Mouse (Mus musculus) testis, postnatal 14 days (tissue): Measurements from ENCODE around the gene Alx3.
A peak's percentile ranks its signal among the peaks of the same experiment; 100 is the strongest.

Experiments used
- DNase-seq: peaks from one replicate; pipeline ENCODE4 v3.0.0; 2021; ENCODE audit warnings: low spot score

The Alx3 gene

DNA sequence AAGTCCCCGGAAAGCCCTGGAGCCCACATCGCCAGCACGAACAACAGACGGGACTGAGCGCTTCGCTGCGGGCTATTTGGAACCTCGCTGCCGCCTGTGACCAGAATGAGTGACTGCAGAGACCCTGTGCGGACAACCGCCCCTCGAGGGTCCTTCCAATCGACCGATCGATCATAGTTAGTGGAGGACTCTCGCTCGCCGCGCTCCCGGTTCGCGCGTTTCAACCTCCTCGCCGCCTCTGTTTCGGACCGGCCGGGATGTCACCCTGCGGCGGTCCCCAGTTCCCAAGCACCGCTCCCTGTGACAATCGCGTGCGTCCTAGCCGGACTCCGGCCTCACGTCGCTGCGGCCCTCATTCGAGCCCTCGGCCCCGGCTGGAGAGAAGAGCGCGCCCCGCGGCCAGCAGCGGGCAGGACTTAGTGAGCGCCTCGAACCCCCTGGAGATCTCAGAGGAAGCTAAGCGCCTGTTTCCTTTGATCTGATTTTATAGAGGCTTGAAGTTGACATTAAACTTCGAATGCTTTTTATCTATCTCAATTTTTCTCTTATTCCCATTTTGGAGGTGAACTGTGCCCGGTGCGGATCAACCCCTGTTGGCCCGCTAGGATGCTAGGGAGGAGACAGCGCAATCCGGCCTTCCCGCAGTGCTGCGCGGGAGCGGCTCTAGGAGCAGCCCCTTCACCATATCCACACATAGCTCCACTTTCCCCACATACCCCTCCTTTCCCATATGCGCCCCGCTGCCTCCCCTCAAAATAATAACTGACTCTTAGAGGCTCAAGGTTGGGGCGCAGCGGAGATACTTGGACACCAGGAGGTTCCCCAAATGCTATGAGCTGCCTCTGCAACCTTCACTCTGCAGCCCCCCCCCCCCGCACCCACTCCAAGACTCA lies 11.7 kb upstream of the Alx3 start:
- DNase-seq: no peak

DNA sequence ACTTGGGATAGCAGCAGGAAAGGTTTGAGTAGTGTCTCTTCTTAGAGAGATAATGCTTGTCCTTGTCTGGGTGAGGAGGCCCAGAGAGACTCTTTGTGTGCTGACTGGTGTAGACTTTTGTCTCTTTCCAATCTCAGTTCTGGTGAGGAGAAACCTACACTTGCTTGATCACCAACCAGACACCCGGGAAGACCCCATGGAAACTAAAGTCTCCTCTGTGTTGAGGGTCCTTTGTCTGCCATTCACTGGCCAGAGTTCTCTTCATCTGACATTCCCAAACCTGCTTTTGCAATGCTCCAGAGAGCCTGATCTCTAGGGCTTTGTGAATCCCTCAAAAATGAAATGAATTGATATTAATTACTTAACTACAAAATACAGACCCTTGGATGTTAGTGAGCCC lies 10.9 kb upstream of the Alx3 start:
- no peak for DNase-seq

- DNase-seq: no peak
Measured at GRCm38 (mm10) chr3:107586504-107586903, 8.3 kb upstream of the Alx3 start.

DNA sequence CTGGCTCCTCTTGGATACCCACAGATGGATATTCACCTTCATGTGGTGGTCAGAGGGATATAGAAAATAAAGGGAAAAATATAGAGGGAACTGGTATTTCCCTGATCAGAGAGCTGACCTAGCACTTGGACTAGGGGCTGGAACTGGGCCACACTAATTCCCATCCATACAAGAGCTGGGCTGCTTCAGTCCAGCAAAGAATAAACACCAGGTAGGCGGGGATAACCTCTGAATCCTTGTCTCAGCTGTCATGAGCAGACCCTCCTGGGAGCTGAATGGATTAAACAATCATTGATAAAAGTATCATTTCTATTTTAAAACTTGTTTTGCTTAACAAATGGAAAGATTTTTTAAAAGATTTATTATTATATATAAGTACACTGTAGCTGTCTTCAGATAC lies 3.2 kb upstream of the Alx3 start:
- DNase-seq: no peak

DNA sequence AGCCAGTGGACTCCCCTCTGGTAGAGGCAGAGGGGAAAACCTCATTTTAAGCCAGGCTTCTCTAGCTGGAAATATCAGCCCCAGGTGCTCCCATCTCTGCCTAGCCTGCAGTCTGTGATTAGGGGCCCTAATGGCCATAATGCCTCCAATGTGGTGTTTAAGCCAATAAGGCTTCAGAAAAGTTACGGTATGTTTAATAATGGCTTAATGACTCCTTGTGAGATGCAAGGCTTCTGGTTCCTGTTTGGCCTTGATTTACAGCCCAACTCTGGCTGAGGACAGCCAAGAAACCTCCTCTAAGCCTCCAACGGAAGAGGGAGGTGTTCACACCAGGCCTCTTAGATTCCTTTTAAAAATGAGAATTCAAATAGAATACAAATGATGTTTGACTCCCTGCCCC lies 1.2 kb upstream of the Alx3 start:
- DNase-seq: no peak

DNA sequence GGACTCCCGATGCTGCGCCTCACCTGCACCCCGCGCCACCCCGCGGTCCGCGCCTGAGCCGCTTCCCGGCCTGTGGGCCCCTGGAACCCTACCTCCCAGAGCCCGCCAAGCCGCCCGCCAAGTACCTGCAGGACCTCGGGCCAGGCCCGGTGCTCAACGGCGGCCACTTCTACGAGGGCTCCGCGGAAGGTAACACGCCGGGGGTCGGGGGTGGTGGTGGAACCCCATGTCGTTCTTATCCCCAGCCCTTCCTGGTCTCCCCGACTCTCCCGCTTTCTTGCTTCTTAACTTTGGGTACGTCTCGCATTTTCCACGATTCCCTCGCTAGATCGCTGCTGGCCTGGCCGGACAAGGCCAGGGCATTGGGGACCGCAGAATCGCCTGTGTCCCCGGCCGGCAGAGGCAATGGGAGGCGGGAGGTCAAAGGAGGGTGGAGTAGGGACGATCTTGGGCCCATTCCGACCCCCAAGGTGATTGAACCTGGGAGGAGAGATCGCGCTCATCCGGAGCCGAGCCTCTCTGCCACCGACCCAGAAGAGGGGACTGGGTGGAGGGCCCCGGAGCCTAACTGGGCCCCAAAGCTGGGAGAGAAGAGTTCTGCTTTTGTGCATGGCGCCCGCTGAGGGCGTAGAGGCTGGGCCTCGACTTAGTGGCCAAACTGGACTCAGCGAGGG lies 570 bp downstream of the Alx3 start:
- DNase-seq: no peak

DNA sequence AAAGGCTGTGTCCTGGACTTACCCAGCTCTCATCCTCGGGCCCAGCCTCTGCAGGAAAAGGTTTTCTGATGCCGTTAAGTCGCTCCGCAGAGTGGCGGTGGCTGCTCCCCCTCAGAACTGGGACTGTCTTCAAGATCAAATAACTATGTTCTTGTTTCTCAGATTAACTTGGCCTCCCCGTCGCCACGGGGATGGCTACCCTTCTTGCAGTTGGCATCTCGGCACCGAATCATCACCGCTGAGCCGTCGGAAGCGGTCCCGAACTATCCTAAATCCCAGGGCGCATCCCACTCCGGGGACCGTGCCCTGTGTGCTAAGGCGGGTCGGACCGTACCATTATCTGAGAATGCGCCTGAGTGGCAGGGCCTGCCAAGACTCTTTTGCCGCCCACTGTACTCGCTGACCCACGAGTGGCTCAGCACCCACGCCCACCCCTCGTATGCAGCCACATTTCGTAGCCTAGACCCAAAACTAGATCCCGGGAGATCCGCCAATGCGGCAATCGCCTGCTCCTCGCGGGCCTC lies 1.2 kb downstream of the Alx3 start:
- no peak for DNase-seq

DNA sequence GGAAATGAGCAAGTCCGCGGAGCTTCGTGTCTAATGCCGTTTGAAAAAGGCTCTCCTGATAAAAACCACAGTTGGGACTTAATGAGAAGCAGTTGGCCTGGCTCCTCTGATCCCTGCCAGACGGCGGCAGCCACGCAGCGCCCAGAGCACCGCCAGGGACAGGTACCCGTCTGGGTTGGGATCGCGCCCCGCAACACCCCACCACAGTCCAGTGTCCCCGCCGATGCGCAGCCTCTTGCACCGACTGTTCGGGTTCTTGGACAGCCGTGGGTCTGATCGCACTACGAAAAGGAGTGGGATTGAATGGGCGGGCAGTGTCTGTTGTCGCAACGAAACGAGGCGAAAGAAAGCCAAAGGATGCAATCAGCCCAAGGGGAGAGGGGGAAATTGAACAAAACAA lies 1.7 kb downstream of the Alx3 start:
- no peak for DNase-seq

GRCm38 (mm10) chr3:107597134-107597533 lies 2.3 kb downstream of the Alx3 start:
- no peak for DNase-seq

DNA sequence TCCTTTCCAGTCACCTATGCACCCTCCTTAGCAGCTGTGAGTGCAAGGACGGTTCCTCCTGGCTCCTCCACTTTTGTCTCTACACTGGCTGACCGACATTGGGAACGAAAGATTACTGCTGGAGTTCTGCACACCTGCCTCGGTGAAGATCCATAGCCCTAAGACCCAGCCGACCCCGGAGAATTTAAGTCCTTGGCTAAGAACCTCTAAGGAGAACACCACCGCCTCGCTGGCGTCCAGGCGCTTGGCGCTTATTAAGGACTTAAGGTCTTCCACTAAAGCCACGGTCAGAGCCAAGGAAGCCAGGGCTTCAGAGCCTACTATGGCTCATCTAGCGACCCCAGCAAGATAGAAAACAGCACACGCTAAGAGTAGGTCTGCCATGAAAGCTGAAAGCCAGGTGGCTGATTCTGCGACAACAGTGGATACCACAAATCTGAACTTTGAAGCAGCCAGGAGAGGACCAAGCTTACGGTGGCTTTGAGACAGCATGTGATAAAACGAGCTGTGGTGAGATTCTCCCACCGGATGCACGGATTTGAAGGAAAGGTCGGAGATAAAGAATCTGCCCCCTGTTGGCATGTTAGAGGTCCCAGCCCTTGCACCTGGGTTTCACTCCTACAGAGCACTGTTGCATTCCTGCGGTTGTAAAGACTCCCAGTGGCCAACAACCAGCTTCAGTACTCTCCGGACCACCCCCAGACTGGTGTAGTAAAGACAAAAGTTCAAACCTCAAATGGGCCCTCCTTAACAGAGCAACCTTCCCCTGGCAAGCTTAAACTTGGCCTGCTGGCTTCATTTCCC lies 3.0 kb downstream of the Alx3 start:
- DNase-seq: no peak

DNA sequence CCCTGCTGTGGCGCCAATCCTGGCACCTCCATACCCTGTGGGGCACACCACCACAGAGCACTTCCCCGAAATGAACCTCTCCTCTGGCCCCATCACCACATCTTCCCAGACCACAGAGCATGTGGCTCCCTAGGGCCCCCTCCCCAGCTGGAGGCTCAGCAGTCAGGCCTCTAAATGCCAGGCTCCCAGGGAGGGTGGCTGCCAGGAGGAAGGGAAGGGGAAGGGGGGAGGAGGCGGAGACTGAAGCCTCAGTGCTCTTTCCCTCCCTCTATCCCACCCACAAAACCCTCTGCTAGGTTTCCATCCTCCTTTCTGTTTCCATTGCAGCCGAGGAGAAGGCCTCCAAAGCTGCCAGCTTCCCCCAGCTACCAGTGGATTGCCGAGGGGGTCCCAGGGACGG lies 5.3 kb downstream of the Alx3 start:
- no peak for DNase-seq

DNA sequence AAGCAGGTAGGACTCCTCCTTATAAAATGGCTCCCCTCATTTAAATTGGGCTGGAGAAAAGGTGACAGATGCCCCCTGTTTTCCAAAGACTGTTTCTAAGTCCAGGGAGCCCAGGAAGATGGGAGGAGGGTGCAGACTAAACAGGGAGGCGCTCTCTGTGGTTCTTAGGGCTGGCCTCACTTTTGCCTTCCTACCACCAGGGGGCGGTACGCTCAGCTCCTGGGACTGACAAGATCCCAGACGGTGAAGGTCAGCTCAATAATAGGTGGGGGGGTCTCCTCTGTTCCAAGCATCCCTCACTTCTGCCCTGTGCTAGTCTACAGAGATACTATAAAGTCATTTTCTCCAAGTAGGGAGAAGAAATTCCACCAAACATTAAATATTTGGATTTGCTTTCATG lies 10.5 kb downstream of the Alx3 start:
- peak; percentile 49 for DNase-seq

DNA sequence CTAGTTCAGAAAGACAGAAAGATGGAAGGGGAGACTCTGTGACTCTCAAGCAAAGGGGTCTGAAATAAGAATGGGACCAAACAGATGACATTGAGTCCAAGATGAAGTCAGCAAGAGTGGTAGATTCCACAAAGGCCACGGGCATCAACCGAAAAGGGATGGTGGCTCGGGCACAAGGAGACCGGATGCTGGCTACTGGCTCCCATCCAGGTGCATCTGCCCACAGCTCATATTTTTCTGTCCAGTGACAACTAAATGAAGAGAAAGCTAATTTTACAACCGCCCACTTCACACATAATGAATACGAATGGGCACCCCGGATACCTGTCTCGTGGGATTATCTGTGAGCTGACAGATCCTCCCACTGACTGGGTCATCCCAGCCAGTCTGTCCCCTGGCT lies 12.4 kb downstream of the Alx3 start:
- DNase-seq: no peak

DNA sequence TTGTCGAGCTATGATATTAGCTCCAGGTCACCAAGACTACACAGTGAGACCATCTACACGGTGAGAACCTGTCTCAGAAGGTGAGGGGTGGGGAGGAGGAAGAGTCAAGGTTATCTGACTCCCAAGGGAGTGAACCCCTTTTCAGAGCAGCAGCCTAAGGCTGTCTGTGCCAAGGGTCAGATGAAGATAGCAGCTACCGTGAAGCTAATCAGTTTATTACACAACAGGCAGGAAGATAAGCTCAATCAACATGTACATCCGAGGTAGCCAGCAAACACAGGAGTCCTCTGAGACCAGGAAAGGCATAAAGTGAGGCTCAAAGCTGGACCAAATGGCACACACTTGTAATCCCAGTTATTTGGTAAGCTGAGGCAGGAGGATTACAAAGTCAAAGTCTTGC lies 14.0 kb downstream of the Alx3 start:
- DNase-seq: no peak

DNA sequence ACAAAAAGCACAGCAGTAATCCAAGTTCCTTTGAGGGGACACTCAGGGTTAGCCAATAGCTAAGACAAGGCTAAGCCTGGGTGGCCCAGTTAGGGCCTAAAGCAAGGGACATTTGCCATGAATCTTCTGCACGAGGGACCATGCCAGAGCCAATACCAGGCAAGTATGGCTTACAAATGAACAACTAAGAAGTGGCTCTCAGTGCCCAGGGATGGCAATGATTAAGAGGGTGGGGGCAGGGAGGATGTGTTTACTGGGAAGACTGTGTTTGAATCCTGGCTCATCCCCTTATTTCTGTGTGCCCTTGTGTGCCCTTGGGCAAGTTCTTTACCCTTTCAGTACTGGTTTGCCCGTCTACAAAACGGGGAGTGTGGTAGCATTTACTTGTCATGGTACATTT lies 14.5 kb downstream of the Alx3 start:
- no peak for DNase-seq

DNA sequence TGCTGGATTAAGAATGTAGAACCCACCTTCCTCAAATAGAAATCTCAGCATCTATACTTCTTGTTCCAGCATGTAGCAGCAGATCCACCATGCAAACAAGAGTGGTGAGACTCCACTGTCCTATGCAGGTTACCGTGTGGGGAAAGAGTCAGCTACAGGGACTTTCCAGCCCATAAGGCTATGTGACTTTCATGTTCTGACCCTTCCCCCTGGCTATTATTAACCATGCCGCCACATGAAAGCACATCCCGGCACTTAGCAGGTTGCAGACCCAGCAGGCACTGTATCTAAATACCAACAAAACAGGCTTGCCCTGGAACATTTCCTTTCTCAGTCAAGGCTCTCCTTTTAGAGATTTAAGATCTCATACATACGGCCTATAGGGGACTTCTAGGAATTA lies 16.6 kb downstream of the Alx3 start:
- DNase-seq: no peak

DNA sequence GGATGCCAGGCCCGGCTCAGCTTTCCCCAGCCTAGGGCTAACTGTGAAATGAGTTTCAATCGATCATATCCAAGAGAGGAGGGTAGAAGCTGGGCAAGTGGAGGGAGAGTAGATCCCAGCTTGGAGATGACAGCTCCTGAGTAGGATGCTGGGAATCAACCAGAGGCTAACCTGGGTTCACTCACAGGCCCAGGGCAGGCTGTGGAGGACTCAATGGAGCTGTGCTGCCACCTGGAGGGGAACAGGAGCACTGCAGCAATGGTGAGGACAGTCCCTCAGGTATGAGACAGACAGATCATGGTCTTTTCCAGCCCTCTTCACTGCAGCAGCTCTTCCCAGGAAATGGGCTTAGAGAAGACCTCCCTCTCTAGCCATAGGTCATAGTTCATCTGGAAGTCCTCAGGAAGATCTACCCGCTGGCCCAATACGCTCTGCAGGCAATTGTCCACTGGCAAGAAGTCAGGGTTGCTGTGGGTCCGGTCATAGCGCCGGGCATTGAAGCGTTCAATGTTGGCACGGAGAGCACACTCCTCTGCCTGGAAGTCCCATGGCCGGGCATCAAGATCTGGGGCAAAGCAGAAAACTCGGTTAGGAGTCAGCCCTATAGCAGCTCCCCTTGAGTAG lies 18.2 kb downstream of the Alx3 start:
- no peak for DNase-seq

GRCm38 (mm10) chr3:107617800-107618199 lies 23.0 kb downstream of the Alx3 start:
- DNase-seq: no peak

GRCm38 (mm10) chr3:107619911-107620310 lies 25.1 kb downstream of the Alx3 start:
- DNase-seq: no peak

- DNase-seq: no peak
Measured at GRCm38 (mm10) chr3:107621286-107622075, 26.6 kb downstream of the Alx3 start.

- no peak for DNase-seq
Measured at GRCm38 (mm10) chr3:107622537-107622936, 27.7 kb downstream of the Alx3 start.
